Mouse (Mus musculus) cerebellum, postnatal 14 days (tissue): ENCODE results near the gene Rnf224.
A peak's percentile ranks its signal among the peaks of the same experiment; 100 is the strongest.

Source experiments
- DNase-seq, 2 experiments: peaks; one replicate each; pipeline ENCODE4 v3.0.0; 2021; ENCODE audit warnings: mixed read lengths in 2 of 2

Gene Rnf224

GRCm38 (mm10) chr2:25255284-25255779 is 18.7 kb upstream of the Rnf224 start, which contains the start of gene Tmem203:
Tmem203 (plus strand) TSS chr2:25255439.
- DNase-seq: peak; percentile 91 to 94

DNA sequence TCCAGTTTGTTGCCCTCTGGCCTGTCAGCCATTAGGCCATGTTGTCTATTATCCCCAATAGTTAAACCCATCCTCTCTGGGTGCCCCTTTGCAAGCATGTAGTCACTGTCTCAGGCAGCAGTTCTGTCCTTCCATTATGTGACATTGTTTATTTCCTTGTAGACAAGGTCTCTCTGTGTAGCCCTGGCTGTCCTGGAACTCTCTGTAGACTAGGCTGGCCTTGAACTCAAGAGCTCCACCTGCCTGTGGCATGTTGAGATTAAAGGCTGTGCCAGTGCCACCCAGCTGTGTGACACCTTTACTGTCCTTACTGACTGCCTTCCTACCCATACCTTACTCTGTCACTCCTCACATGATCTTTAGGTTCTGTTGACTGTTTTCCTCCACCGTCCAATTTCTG is 15.7 kb upstream of the Rnf224 start:
- DNase-seq: peak in 1 of 2 experiments; percentile 43

- DNase-seq: peak in 1 of 2 experiments; percentile 56
Measured at GRCm38 (mm10) chr2:25246183-25247072, 9.8 kb upstream of the Rnf224 start, which contains the start of gene AL732309.1. AL732309.1 (minus strand) TSS chr2:25246863.

DNA sequence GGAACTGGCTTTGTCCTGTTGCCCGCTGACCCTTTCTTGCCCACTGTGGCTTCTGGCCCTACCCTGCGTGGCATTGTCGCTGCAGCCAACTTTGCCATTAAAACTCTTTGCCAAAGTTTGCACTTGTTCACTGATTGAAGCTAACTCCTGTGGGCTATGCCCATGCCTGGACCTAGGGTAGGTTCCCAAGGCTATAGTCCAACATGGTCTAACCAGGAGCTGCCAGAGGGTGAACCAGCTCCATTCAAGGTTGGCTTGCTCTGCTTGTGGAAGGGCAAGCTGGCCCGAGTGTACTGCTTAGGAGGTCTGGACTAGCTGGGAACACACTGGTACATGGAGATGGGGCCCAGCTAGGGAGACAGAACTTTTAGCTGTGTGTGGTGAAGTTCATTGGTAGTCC is 7.6 kb upstream of the Rnf224 start:
- no peak for DNase-seq

DNA sequence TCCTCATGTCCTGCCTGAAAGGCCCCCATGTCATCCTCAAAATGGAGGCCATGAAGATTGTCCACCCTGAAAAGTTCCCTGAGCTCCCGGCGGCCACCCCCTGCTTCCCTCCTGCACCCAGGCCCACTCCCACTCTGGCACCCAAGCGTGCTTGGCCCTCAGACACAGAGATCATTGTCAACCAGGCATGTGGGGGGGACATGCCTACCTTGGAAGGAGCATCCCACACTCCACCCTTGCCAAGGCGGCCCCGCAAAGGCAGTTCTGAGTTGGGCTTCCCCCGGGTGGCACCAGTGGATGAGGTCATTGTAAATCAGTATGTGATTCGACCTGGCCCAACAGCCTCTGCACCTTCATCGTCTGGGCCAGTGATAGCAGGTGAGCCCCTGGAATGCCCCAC is 6.8 kb upstream of the Rnf224 start:
- DNase-seq: no peak

DNA sequence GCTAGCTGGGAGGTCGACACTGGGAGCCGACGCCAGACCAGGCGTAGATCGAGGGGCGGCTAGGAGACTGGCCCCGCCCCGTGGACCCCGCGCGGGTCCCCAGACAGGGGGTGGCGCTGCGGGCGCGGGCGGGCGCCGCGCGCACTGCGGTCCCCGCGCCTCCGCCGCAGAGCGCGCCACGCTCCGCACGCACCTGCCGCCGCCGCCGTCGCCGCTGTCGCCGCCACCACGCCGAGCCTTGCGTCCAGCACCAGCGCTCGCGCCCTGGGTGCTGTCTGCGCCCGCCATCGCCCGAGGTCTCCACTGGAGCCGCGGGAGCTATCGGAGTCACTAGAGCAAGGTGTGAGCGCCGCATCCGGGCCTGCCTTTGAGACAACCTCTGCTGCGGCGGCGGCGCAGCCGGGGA is 5.5 kb upstream of the Rnf224 start, which contains the start of the genes Rnf208 and Cysrt1:
Rnf208 (plus strand) TSS at position 155 of the 406 bp plus-strand sequence.
Cysrt1 (minus strand) TSS at position 352 of the 406 bp plus-strand sequence.
- DNase-seq: peak; percentile 61 to 63

DNA sequence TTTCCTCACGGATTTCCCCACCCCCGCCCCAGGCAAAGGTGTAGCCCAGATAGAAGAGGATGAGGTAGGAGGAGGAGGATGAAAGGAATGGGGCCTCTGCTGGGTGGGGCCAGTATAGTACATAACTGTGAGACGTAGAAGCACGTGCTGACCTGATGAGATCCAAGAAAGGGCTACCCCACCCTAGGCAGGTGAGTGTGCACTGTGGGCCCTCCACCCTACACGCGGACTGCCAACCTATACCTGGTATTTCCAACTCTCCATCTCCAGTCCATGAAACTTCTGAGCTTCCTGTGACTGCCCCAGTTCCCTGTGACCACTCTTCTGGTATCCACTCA is 4.8 kb upstream of the Rnf224 start:
- DNase-seq: no peak

GRCm38 (mm10) chr2:25240723-25241437 is 4.3 kb upstream of the Rnf224 start:
- DNase-seq: peak; percentile 69 to 74

- no peak for DNase-seq
Measured at GRCm38 (mm10) chr2:25240310-25240709, 3.7 kb upstream of the Rnf224 start.

DNA sequence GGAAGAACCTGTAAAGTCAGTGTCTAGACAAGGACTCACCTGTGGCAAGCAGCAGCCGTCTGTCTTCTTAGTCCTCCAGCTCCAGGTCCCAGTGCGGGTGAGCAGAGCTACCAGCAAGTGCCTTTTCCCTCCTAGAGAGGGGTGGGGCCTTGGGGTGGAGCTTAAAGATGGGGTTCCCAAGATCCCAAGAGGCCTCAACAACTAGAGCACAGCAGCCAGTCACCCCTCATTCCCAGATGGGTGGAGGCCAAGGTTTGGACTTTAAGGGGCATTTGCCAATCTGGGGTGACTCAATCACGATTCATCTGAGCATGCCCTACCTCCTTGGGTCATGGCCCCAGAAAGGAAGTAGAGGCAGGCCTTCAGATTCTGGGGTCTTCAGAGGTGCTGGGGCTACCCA is 3.2 kb upstream of the Rnf224 start:
- no peak for DNase-seq

GRCm38 (mm10) chr2:25238106-25238505 is 1.5 kb upstream of the Rnf224 start:
- DNase-seq: no peak

DNA sequence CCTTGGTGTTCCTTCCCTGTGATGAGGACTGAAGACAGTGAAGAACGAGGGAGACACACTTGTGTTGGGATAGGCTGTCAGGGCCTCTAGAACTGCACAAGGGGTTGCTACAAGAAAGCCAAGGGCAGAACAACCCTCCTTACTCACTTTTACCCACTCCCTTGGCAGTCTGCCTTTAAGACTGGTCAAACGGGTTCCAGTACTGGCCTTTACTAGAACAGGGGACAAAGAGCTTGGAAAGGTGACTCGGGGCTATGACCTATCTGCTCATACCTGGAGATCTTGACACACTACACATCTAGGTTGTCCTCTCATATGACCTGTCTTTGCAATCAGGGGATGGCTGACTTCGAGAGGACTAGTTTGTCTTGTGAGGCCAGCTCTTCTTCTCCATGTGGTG is 935 bp upstream of the Rnf224 start:
- DNase-seq: no peak

GRCm38 (mm10) chr2:25234551-25235220 is 1.9 kb downstream of the Rnf224 start:
- DNase-seq: no peak

- no peak for DNase-seq
Measured at GRCm38 (mm10) chr2:25234050-25234449, 2.5 kb downstream of the Rnf224 start, which contains the start of gene Slc34a3. Slc34a3 (minus strand) TSS chr2:25234364.

DNA sequence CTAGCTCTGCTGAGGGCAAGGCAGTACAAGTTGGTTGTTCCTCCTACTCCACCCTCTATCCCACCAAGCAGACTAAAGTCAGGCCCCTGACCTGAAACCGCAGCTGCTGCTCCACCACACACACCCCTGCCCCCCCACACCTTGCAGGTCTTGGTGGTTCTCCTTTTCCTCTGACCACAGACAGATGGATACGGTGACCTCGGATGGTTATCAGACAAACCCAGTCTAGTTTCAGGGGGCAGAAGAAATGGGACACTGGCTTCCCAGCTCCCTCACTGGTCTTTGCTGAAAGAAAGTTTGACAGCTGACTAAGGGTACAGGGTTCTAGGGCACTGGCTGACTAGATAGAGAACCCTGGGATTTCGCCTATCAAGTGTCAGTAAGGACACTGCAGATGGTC is 3.2 kb downstream of the Rnf224 start:
- no peak for DNase-seq

DNA sequence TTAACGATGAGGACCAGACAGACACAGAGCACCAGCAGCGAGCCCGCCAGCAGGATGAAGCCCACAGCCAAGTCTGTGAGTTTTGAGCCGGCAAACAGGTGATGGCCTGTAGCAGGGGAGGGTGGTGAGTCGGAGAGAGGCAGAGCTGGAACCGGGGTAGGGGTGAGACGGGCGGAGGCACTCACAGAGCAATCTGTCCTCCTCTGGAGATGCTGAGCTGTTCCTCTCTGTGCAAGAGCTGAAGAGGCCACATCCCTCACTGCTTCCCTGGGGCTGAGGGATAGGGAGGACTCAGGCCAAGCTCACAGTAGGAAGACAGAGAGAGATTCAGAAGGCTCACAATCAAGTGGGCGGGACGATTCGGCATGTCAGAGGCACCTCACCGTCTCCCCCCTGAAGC is 5.5 kb downstream of the Rnf224 start:
- DNase-seq: no peak

DNA sequence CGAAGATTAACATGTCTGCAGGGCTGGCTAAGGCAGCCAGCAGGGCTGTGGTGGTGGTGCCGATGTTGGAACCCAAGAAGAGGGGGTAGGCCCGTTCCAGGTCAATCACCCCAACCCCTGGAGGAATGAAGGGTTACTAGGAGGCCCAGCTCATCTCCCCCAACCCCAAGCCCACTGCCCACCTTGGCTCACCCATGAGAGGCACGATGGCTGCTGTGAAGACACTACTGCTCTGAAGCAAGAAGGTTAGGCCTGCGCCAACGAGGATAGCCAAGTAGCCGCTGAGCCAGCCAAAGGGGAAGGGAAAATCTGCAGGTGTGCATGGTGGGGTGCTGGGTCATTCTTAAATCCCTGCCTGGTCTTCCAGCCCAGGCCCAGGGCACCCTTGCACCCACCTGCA is 6.0 kb downstream of the Rnf224 start:
- no peak for DNase-seq

GRCm38 (mm10) chr2:25229582-25229981 is 7.0 kb downstream of the Rnf224 start:
- no peak for DNase-seq

DNA sequence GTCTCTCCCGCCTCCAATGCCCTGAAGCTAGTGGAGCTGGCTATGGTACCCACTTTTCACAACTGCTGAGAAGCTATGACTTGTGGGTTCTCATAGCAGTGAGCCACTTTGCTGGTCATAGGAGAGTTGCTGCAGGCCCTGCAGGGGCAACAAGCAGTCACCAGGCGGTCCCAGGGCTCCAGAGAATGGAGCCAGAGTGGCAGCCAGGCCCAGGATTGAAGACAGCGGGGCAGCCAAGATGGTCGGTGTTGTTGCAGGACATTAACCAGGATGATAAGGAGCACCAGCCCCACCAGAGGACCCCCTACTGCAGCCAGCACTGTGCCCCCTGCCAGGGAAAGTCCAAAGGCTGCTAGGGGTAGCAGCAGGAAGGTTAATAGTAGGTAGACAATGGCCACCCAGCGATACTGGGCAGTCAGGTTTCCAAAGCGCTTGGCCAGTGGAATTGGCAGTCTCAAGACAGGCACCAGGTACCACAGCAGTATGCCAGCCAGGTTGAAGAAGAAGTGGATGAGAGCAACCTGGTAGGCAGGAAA is 7.5 kb downstream of the Rnf224 start:
- DNase-seq: peak in 1 of 2 experiments; percentile 42

- peak; percentile 89 to 92 for DNase-seq
Measured at GRCm38 (mm10) chr2:25228431-25228889, 8.1 kb downstream of the Rnf224 start.

DNA sequence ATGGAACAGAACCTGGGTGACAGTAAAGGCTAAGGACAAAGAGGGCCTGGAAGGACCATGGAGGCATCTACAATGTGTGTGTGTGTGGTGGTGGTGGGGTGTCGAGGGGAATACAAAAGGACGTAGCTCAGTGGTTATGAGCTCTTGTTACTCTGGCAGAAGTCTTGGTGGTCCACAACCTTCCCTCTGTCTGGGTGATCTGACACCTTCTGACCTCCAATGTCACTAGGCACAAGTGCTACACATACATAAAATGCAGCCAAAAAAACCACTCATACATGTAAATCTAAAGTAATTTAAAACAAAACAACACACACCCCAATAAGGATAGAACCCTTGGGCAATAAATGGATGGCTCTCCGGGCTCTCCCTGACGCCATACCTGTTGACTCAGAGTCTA is 9.2 kb downstream of the Rnf224 start:
- DNase-seq: no peak

GRCm38 (mm10) chr2:25226864-25227263 is 9.7 kb downstream of the Rnf224 start:
- DNase-seq: peak in 1 of 2 experiments; percentile 42
